Mouse (Mus musculus) ES-Bruce4 (cell line): ENCODE data around the gene Exosc10.

Experiments
- CTCF ChIP-seq: IDR thresholded peaks from one replicate; pipeline ENCODE4 v1.8.1; 2011; ENCODE audit warnings: low read depth, low read length
- EP300 ChIP-seq: IDR thresholded peaks from 2 replicates; pipeline ENCODE4 v1.6.1; 2011; ENCODE audit warnings: low read depth, low read length; ENCODE audit not compliant: insufficient read depth
- POLR2A ChIP-seq: IDR thresholded peaks from one replicate; pipeline ENCODE4 v1.8.1; 2011; ENCODE audit warnings: low read length; ENCODE audit not compliant: insufficient read depth

DNA sequence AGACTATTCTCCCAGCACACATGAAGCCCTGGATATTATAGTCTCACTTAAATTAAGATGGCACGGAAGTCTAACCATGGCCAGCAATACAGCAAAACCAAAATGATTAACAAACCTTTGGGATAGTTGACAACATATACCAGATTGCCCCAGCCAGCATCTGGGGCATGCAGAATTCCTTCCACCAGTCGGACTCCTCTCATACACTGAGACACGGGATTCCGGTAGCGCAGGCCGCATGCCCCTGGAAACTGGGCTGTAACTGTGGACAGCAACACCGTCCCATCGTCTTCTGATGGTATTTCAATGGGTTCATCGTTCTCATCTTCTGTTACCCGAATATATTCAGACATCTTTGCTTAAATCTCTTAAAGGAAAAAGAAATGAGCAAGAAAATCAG lies 66.8 kb downstream of the Exosc10 start:
- no peak for TF ChIP-seq EP300
- no peak for TF ChIP-seq POLR2A
- TF ChIP-seq CTCF = no peak
